Mouse (Mus musculus) C2C12 (cell line): ENCODE measurements around the gene Palm.

Experiments
- CEBPB ChIP-seq: IDR thresholded peaks from one replicate; pipeline ENCODE4 v1.6.1; 2011; ENCODE audit warnings: low read depth, mild to moderate bottlenecking, control low read depth, moderate library complexity
- CTCF ChIP-seq: IDR thresholded peaks from one replicate; pipeline ENCODE4 v1.5.1; 2011; ENCODE audit not compliant: control insufficient read depth, insufficient read depth, insufficient read length
- MYOD1 ChIP-seq: IDR thresholded peaks from one replicate; pipeline ENCODE4 v1.6.1; 2011; ENCODE audit warnings: low read depth; ENCODE audit not compliant: control insufficient read depth, insufficient read length
- USF1 ChIP-seq: IDR thresholded peaks from one replicate; pipeline ENCODE4 v1.6.1; 2011; ENCODE audit warnings: low read depth, mild to moderate bottlenecking, control low read depth, moderate library complexity

- TF ChIP-seq CTCF (no peak), USF1 (no peak), MYOD1 (no peak), CEBPB (no peak)
Observed at GRCm38 (mm10) chr10:79754856-79755516, 38.4 kb upstream of the Palm start, which contains the start of gene Fgf22.
